Mouse (Mus musculus) midbrain, embryonic 11.5 days (tissue): ENCODE measurements around the gene Ngef. TPM values are rescaled to one million over a fixed set of nuclear protein-coding genes. Genes with fewer than 3 reads are reported as not detected.

Experiments used
- ATAC-seq: fragments of 200-750 bp; cut with Nextera tagmentation; 2 replicates; pipeline ENCODE4 v1.8.0; 2017; ENCODE audit warnings: moderate TSS enrichment, moderate library complexity; ENCODE audit not compliant: low FRiP score
- DNase-seq: peaks from one replicate; pipeline ENCODE4 v3.0.0; 2015; ENCODE audit warnings: low spot score; ENCODE audit errors: missing footprints
- H3K27ac ChIP-seq: fragments of 300-500 bp; sonication (generic); 2 replicates; pipeline ENCODE4 v1.5.1; 2014; ENCODE audit warnings: low read depth, low read length
- H3K27me3 ChIP-seq: fragments of 300-500 bp; sonication (generic); 2 replicates; pipeline ENCODE4 v1.6.1; 2014; ENCODE audit warnings: mild to moderate bottlenecking, low read length, moderate library complexity, mixed read lengths; ENCODE audit not compliant: control insufficient read depth, insufficient read depth
- H3K36me3 ChIP-seq: fragments of 300-500 bp; sonication (generic); 2 replicates; pipeline ENCODE4 v1.6.1; 2014; ENCODE audit warnings: mild to moderate bottlenecking, low read length, moderate library complexity, mixed read lengths; ENCODE audit not compliant: control insufficient read depth, insufficient read depth
- H3K4me1 ChIP-seq: fragments of 300-500 bp; sonication (generic); 2 replicates; pipeline ENCODE4 v1.6.1; 2014; ENCODE audit warnings: low read length; ENCODE audit not compliant: control insufficient read depth, insufficient read depth
- H3K4me2 ChIP-seq: fragments of 300-500 bp; sonication (generic); 2 replicates; pipeline ENCODE4 v1.6.1; 2014; ENCODE audit warnings: mild to moderate bottlenecking, moderate library complexity
- H3K4me3 ChIP-seq: fragments of 300-500 bp; sonication (generic); 2 replicates; pipeline ENCODE4 v1.5.1; 2014; ENCODE audit warnings: low read depth, low read length
- H3K9ac ChIP-seq: fragments of 300-500 bp; sonication (generic); 2 replicates; pipeline ENCODE4 v1.6.1; 2014; ENCODE audit warnings: low read length
- H3K9me3 ChIP-seq: fragments of 300-500 bp; sonication (generic); 2 replicates; pipeline ENCODE4 v1.6.1; 2016; ENCODE audit warnings: low read length; ENCODE audit not compliant: control insufficient read depth
- WGBS: fragments of 180-500 bp; shearing (Covaris S2); extraction: QIAGEN DNeasy Blood & Tissue Kit; methylation state at CpG from one replicate; pipeline ENCODE4 v1.1.7; 2014; 5-methylcytosine and 5-hydroxymethylcytosine counted together
- polyA plus RNA-seq: library from polyadenylated mRNA; unstranded; fragments of >200 nt; fragmentation: Nextera tagmentation; extraction: Ambion mirVana; gene quantifications from 2 replicates; pipeline ENCODE4 v1.2.1, GENCODE M21; 2014

The Ngef gene
- polyA plus RNA-seq, 1 experiment from 2014 or later = 3.9 TPM

DNA sequence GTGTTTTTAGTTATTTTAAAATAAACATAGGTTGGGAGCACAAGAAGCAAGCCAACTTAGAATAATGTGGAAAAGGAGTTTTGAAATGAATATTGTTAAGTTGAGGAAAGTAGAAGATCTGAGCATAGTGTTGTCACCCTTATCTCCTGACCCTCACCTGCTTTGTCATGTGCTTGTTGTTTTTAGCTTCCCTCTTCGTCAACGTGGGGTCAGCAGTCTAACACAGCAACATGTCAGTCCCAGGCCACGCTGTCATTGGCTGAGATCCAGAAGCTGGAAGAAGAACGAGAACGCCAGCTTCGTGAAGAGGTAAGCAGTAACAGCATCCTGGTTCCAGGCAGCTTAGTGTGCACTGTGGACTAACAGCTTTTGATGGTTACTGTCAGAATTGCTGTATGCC lies 137.1 kb downstream of the Ngef start:
- Histone ChIP-seq H3K27me3 (no peaks in the 10 kb centered on the region), H3K9ac (no peak overlapping the region), H3K9me3 (no peaks in the 10 kb centered on the region), H3K4me1 (no peaks in the 10 kb centered on the region), H3K36me3 (peaks cover 14% of the 10 kb centered on the region; the same call in 1 of the 2 replicates), H3K4me2 (no peak overlapping the region), H3K27ac (no peak overlapping the region), H3K4me3 (no peak overlapping the region)
- no peak for ATAC-seq
- 92% methylated on average over 6 of the region's 6 CpGs for WGBS
- peak; percentile 75 for DNase-seq

DNA sequence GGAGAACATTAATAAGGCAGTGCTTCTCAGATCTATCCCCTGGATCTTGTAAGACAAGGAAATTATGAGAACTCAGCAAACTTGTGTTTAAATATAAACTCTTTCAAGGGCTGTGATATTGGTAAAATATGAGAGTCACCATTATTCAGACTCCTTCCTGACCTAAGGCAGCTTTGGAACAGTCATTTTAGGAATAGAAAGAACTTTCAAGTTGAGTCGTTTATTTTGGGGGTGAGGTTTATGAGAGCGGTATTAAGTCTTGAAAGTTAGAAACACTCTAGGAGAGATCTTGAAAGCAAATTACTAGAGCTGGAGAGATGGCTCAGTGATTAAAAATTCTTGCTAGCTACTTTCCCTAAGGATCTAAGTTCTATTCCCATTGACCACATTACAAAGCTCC lies 138.5 kb downstream of the Ngef start:
- no peak overlapping the region for H3K4me2 ChIP-seq
- ATAC-seq = no peak
- 92% methylated on average over 2 of the region's 2 CpGs for WGBS

More for the DNA sequence above, 138.5 kb downstream of the Ngef start:
- Histone ChIP-seq H3K4me1 (no peaks in the 10 kb centered on the region), H3K27me3 (no peaks in the 10 kb centered on the region), H3K4me3 (no peak overlapping the region), H3K36me3 (peaks cover 14% of the 10 kb centered on the region; the same call in 1 of the 2 replicates), H3K9ac (no peak overlapping the region), H3K27ac (no peak overlapping the region), H3K9me3 (no peaks in the 10 kb centered on the region)
- peak; percentile 53 for DNase-seq

Other genes starting within 250 kb of the Ngef start
- 50.7 and 51.9 TPM in 2 replicates for gene Gigyf2, start 246.9 kb downstream of the Ngef start, polyA plus RNA-seq
- gene Kcnj13, start 179.1 kb downstream of the Ngef start, polyA plus RNA-seq = 0.14 and 0.38 TPM in 2 replicates
- not detected in 2 replicates for gene Snorc, start 103.6 kb downstream of the Ngef start, polyA plus RNA-seq
- gene Neu2, start 64.0 kb downstream of the Ngef start, polyA plus RNA-seq = not detected in 2 replicates
- 2.8 and 4.8 TPM in 2 replicates for gene Inpp5d, start 46.4 kb upstream of the Ngef start, polyA plus RNA-seq
- 33.7 and 35.3 TPM in 2 replicates for gene Atg16l1, start 182.0 kb upstream of the Ngef start, polyA plus RNA-seq
- 1.2 and 1.5 TPM in 2 replicates for gene Sag, start 229.8 kb upstream of the Ngef start, polyA plus RNA-seq